Mouse (Mus musculus): ENCODE results near the gene Snta1. TPM values are rescaled to one million over a fixed set of nuclear protein-coding genes. Genes with fewer than 3 reads are reported as not detected.

Snta1 gene
- 2.8 TPM in 2 replicates for polyA plus RNA-seq (2014; fragmentation: Nextera tagmentation; extraction: Ambion mirVana)

- WGBS: 2% methylated on average over 80 of the region's 84 CpGs
- Histone ChIP-seq H3K27me3 (ENCODE audit: control insufficient read depth, insufficient read depth, low read length) (peaks cover 4% of the 10 kb centered on the region; the same call in 1 of the 2 replicates), H3K27ac (ENCODE audit: low read depth, low read length) (no peak within 1 kb of the TSS), H3K4me1 (ENCODE audit: control insufficient read depth, insufficient read depth, low read length) (no peaks in the 10 kb centered on the region), H3K36me3 (ENCODE audit: control insufficient read depth, insufficient read depth, low read length) (no peaks in the 10 kb centered on the region), H3K4me3 (ENCODE audit: low read depth, low read length) (peak within 1 kb of the TSS; percentile 67), H3K9me3 (ENCODE audit: control insufficient read depth, low read length) (no peaks in the 10 kb centered on the region), H3K4me2 (ENCODE audit: low read depth) (peak within 1 kb of the TSS; percentile 69), H3K9ac (ENCODE audit: low read length) (peak within 1 kb of the TSS; percentile 67)
- ATAC-seq (ENCODE audit: insufficient read depth, low FRiP score, low TSS enrichment) (peak; percentile 89), DNase-seq (ENCODE audit: low spot score) (peak; percentile 87)
Observed at GRCm38 (mm10) chr2:154407643-154408445, at the start of gene Snta1. TSS of gene Snta1 (minus strand) at chr2:154408099.

- H3K27me3 ChIP-seq (ENCODE audit: control insufficient read depth, insufficient read depth, low read length): no peaks in the 10 kb centered on the region
- H3K9ac ChIP-seq (ENCODE audit: low read length): no peak overlapping the region
- H3K4me3 ChIP-seq (ENCODE audit: low read depth, low read length): no peak overlapping the region
- ATAC-seq (ENCODE audit: insufficient read depth, low FRiP score, low TSS enrichment) (no peak), DNase-seq (ENCODE audit: low spot score) (no peak)
- no peak overlapping the region for H3K4me2 ChIP-seq (ENCODE audit: low read depth)
- no peak overlapping the region for H3K27ac ChIP-seq (ENCODE audit: low read depth, low read length)
- H3K9me3 ChIP-seq (ENCODE audit: control insufficient read depth, low read length): no peaks in the 10 kb centered on the region
- no peaks in the 10 kb centered on the region for H3K36me3 ChIP-seq (ENCODE audit: control insufficient read depth, insufficient read depth, low read length)
- H3K4me1 ChIP-seq (ENCODE audit: control insufficient read depth, insufficient read depth, low read length): peaks cover 6% of the 10 kb centered on the region; the same call in 1 of the 2 replicates
Observed at GRCm38 (mm10) chr2:154456621-154457020, 48.7 kb upstream of the Snta1 start.

GRCm38 (mm10) chr2:154455776-154456175 is 47.9 kb upstream of the Snta1 start:
- Histone ChIP-seq H3K27me3 (ENCODE audit: control insufficient read depth, insufficient read depth, low read length) (no peaks in the 10 kb centered on the region), H3K36me3 (ENCODE audit: control insufficient read depth, insufficient read depth, low read length) (no peaks in the 10 kb centered on the region), H3K9ac (ENCODE audit: low read length) (no peak overlapping the region), H3K4me1 (ENCODE audit: control insufficient read depth, insufficient read depth, low read length) (peaks cover 6% of the 10 kb centered on the region; the same call in 1 of the 2 replicates), H3K9me3 (ENCODE audit: control insufficient read depth, low read length) (no peaks in the 10 kb centered on the region), H3K4me2 (ENCODE audit: low read depth) (no peak overlapping the region), H3K27ac (ENCODE audit: low read depth, low read length) (no peak overlapping the region), H3K4me3 (ENCODE audit: low read depth, low read length) (no peak overlapping the region)
- WGBS: 65% methylated on average over 5 of the region's 5 CpGs
- no peak for DNase-seq (ENCODE audit: low spot score)
- no peak for ATAC-seq (ENCODE audit: insufficient read depth, low FRiP score, low TSS enrichment)

GRCm38 (mm10) chr2:154454605-154455004 is 46.7 kb upstream of the Snta1 start:
- Histone ChIP-seq H3K27me3 (ENCODE audit: control insufficient read depth, insufficient read depth, low read length) (no peaks in the 10 kb centered on the region), H3K36me3 (ENCODE audit: control insufficient read depth, insufficient read depth, low read length) (no peaks in the 10 kb centered on the region), H3K27ac (ENCODE audit: low read depth, low read length) (no peak overlapping the region), H3K4me1 (ENCODE audit: control insufficient read depth, insufficient read depth, low read length) (peaks cover 6% of the 10 kb centered on the region; the same call in 1 of the 2 replicates), H3K9ac (ENCODE audit: low read length) (no peak overlapping the region), H3K4me2 (ENCODE audit: low read depth) (no peak overlapping the region), H3K9me3 (ENCODE audit: control insufficient read depth, low read length) (no peaks in the 10 kb centered on the region), H3K4me3 (ENCODE audit: low read depth, low read length) (no peak overlapping the region)
- ATAC-seq (ENCODE audit: insufficient read depth, low FRiP score, low TSS enrichment) (no peak), DNase-seq (ENCODE audit: low spot score) (peak; percentile 46)
- 48% methylated on average over 3 of the region's 3 CpGs for WGBS

GRCm38 (mm10) chr2:154454099-154454498 is 46.2 kb upstream of the Snta1 start:
- no peak overlapping the region for H3K27ac ChIP-seq (ENCODE audit: low read depth, low read length)
- no peaks in the 10 kb centered on the region for H3K27me3 ChIP-seq (ENCODE audit: control insufficient read depth, insufficient read depth, low read length)
- 76% methylated on average over 1 of the region's 1 CpGs for WGBS
- H3K4me2 ChIP-seq (ENCODE audit: low read depth): no peak overlapping the region
- ATAC-seq (ENCODE audit: insufficient read depth, low FRiP score, low TSS enrichment) (no peak), DNase-seq (ENCODE audit: low spot score) (no peak)
- H3K9ac ChIP-seq (ENCODE audit: low read length): no peak overlapping the region
- H3K9me3 ChIP-seq (ENCODE audit: control insufficient read depth, low read length): no peaks in the 10 kb centered on the region
- H3K4me1 ChIP-seq (ENCODE audit: control insufficient read depth, insufficient read depth, low read length): peaks cover 6% of the 10 kb centered on the region; the same call in 1 of the 2 replicates
- H3K36me3 ChIP-seq (ENCODE audit: control insufficient read depth, insufficient read depth, low read length): no peaks in the 10 kb centered on the region
- no peak overlapping the region for H3K4me3 ChIP-seq (ENCODE audit: low read depth, low read length)

GRCm38 (mm10) chr2:154452951-154453350 is 45.1 kb upstream of the Snta1 start:
- WGBS: 94% methylated on average over 2 of the region's 2 CpGs
- peaks cover 1% of the 10 kb centered on the region for H3K36me3 ChIP-seq (ENCODE audit: control insufficient read depth, insufficient read depth, low read length)

GRCm38 (mm10) chr2:154448633-154449032 is 40.7 kb upstream of the Snta1 start:
- ATAC-seq (ENCODE audit: insufficient read depth, low FRiP score, low TSS enrichment) (no peak), DNase-seq (ENCODE audit: low spot score) (no peak)
- Histone ChIP-seq H3K27ac (ENCODE audit: low read depth, low read length) (no peak overlapping the region), H3K9me3 (ENCODE audit: control insufficient read depth, low read length) (no peaks in the 10 kb centered on the region), H3K4me2 (ENCODE audit: low read depth) (no peak overlapping the region), H3K4me1 (ENCODE audit: control insufficient read depth, insufficient read depth, low read length) (no peaks in the 10 kb centered on the region), H3K36me3 (ENCODE audit: control insufficient read depth, insufficient read depth, low read length) (peaks cover 3% of the 10 kb centered on the region), H3K9ac (ENCODE audit: low read length) (no peak overlapping the region), H3K4me3 (ENCODE audit: low read depth, low read length) (no peak overlapping the region), H3K27me3 (ENCODE audit: control insufficient read depth, insufficient read depth, low read length) (no peaks in the 10 kb centered on the region)

More at GRCm38 (mm10) chr2:154452951-154453350, 45.1 kb upstream of the Snta1 start:
- H3K27me3 ChIP-seq (ENCODE audit: control insufficient read depth, insufficient read depth, low read length): no peaks in the 10 kb centered on the region
- no peak overlapping the region for H3K27ac ChIP-seq (ENCODE audit: low read depth, low read length)
- H3K9me3 ChIP-seq (ENCODE audit: control insufficient read depth, low read length): no peaks in the 10 kb centered on the region
- no peak for DNase-seq (ENCODE audit: low spot score)
- H3K4me1 ChIP-seq (ENCODE audit: control insufficient read depth, insufficient read depth, low read length): peaks cover 6% of the 10 kb centered on the region; the same call in 1 of the 2 replicates
- H3K4me3 ChIP-seq (ENCODE audit: low read depth, low read length): no peak overlapping the region
- no peak overlapping the region for H3K4me2 ChIP-seq (ENCODE audit: low read depth)
- no peak for ATAC-seq (ENCODE audit: insufficient read depth, low FRiP score, low TSS enrichment)
- no peak overlapping the region for H3K9ac ChIP-seq (ENCODE audit: low read length)

GRCm38 (mm10) chr2:154447821-154448220 is 39.9 kb upstream of the Snta1 start:
- no peaks in the 10 kb centered on the region for H3K4me1 ChIP-seq (ENCODE audit: control insufficient read depth, insufficient read depth, low read length)
- peaks cover 3% of the 10 kb centered on the region for H3K36me3 ChIP-seq (ENCODE audit: control insufficient read depth, insufficient read depth, low read length)
- no peaks in the 10 kb centered on the region for H3K9me3 ChIP-seq (ENCODE audit: control insufficient read depth, low read length)
- DNase-seq (ENCODE audit: low spot score): no peak
- ATAC-seq (ENCODE audit: insufficient read depth, low FRiP score, low TSS enrichment): no peak
- H3K9ac ChIP-seq (ENCODE audit: low read length): no peak overlapping the region
- H3K27me3 ChIP-seq (ENCODE audit: control insufficient read depth, insufficient read depth, low read length): no peaks in the 10 kb centered on the region
- 96% methylated on average over 8 of the region's 8 CpGs for WGBS
- no peak overlapping the region for H3K4me3 ChIP-seq (ENCODE audit: low read depth, low read length)
- no peak overlapping the region for H3K27ac ChIP-seq (ENCODE audit: low read depth, low read length)
- no peak overlapping the region for H3K4me2 ChIP-seq (ENCODE audit: low read depth)

- H3K4me2 ChIP-seq (ENCODE audit: low read depth): no peak overlapping the region
- peaks cover 7% of the 10 kb centered on the region for H3K4me1 ChIP-seq (ENCODE audit: control insufficient read depth, insufficient read depth, low read length)
- no peak overlapping the region for H3K9ac ChIP-seq (ENCODE audit: low read length)
- no peaks in the 10 kb centered on the region for H3K27me3 ChIP-seq (ENCODE audit: control insufficient read depth, insufficient read depth, low read length)
- no peaks in the 10 kb centered on the region for H3K36me3 ChIP-seq (ENCODE audit: control insufficient read depth, insufficient read depth, low read length)
- DNase-seq (ENCODE audit: low spot score) (no peak), ATAC-seq (ENCODE audit: insufficient read depth, low FRiP score, low TSS enrichment) (no peak)
- H3K9me3 ChIP-seq (ENCODE audit: control insufficient read depth, low read length): no peaks in the 10 kb centered on the region
- no peak overlapping the region for H3K27ac ChIP-seq (ENCODE audit: low read depth, low read length)
- no peak overlapping the region for H3K4me3 ChIP-seq (ENCODE audit: low read depth, low read length)
Observed at GRCm38 (mm10) chr2:154440453-154440852, 32.6 kb upstream of the Snta1 start.
